Mouse (Mus musculus) embryonic fibroblast, embryonic 13.5 days (primary cell): ENCODE results near the gene Ugt1a6b.
"Not testable (repeated sequence)": the region's sequence is repeated elsewhere in the genome, so short reads cannot be mapped to it uniquely, and the experiment has no call there.

Source experiments
- CTCF ChIP-seq: IDR thresholded peaks from 2 replicates; pipeline ENCODE4 v1.5.1; 2011; ENCODE audit warnings: mild to moderate bottlenecking, control low read depth, low read length, moderate library complexity, borderline replicate concordance; ENCODE audit not compliant: insufficient read depth
- POLR2A ChIP-seq: IDR thresholded peaks from 2 replicates; pipeline ENCODE4 v1.6.1; 2011; ENCODE audit warnings: low read depth, mild to moderate bottlenecking, control low read depth, low read length, moderate library complexity

- TF ChIP-seq CTCF = 0 out of 2 replicates have a peak, but pooled peaks have one; percentile 4
- not testable (repeated sequence) for TF ChIP-seq POLR2A
Observed at GRCm38 (mm10) chr1:88150133-88150532, 47.1 kb downstream of the Ugt1a6b start.
